Mouse (Mus musculus) telencephalon, adult 2 months (tissue): ENCODE data around the gene Cnbp.
A peak's percentile ranks its signal among the peaks of the same experiment; 100 is the strongest.

Source experiments
- DNase-seq: peaks from one replicate; pipeline ENCODE4 v3.0.0-alpha.2; 2011; ENCODE audit warnings: low read depth, low spot score

Gene Cnbp

DNA sequence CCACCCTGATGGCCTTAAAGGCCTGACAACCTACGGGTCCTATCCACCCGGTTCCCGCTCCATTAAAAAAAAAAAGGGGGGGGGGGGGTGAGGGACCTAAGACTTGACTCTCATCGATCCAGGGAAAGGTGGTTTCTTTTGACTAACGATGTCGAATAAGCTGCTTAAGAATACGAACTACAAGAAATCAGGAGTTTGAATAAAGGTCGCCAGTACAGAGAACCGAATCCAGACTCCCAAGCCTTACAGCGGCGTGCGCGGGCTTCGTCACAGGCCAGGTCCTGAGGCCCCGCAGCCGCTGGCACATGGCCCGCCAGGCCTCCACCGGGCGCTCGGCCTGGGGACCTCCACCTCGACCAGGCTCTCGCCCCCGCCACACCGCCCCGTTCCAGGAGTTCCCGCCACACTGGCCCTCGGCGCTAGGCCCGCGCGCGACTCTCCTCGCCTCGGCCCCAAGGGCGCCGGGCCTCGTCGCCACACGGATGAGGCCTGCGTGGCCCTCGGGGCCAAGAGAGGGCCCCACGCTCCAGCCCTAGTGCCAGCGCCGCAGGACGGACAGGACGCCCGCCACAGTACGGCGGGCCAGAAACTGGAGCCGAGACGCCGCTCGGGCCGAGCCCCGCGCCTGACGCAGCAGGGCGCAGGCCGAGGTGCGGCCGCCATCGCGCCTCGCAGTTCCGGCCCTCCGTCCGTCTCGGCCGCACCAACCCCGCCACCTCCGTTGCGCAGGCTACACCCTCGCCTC is 579 bp downstream of the Cnbp start:
- DNase-seq = no peak

DNA sequence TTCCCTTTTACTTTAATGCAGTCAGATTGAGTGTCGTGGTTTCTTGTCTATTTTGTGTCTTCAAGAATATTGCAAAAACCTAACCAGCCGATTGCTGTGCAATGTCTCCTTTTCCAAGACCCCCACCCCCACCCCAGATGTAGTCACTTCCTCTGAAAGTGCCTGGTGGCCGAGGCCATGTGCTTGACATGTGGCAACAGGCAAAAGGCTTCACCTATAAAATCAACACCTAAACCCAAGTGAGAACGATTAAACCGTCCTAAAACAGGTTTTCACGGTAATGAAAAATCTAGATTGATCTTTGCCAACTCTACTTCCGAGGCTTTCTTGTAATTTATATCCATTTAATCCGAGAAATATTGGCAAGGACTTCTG is 1.1 kb downstream of the Cnbp start:
- no peak for DNase-seq

DNA sequence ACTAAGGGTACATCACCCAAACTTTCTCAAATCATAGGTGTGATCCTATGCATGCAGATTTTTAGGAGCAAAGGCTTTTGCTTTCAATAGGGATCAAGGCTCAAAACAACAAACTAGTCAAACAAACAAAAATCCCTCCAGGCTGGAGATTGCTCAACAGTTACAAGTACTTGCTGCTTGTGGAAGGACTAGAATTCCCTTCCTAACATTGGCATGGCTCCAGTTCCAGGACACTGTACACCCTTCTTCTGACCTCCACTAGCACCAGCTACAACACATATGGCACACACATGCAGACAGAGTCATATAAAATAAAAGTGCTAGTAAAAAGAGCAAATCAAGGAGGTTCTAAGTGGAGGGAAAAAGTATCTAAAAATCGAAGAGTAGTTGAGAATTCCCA is 4.1 kb downstream of the Cnbp start:
- no peak for DNase-seq

DNA sequence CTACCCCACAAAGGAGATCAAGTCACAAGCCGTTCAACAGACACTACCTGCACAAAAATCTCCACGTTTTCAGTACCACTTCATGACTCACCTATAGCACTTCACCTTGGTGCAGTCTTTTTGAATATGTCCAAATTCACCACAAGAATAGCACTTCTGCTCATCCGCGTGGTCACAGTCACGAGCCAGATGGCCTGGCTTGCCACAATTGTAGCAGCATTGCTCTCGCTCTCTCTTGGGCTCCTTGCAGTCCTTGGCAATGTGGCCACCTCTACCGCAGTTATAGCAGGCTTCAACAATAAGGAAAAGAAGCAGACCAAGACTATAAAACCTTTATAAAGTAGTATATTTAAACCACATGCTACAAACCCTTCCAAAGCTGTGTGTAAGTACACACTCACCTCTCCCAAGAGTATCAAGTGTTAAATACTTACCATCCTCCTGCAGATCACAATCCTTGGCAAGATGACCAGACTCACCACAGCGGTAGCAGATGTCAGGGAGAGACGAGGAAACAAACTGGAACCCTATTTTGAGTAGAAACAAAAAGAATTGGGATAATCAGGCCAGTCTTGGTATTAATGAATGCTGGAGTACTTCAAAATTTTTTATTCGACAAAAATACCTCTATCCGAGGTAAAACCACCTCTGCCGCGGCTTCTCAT is 5.7 kb downstream of the Cnbp start:
- DNase-seq = no peak

DNA sequence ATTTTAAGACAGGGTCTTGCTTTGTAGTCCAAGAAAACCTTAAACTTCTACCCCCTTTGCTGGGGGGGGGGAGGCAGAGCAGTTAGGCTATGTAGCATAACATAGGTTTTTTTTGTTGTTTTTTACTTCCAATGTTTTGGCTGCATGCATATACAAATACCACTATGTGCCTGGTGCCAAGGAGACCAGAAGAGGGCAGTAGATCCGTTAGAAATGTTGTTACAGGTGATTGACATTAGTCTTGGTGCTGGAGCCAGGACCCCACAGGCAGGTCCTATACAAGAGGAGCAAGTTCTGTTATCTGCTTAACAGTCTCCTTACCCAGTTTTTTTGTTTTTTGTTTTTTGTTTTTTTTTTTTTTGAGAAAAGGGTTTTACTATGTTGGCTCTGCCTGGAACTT is 8.7 kb downstream of the Cnbp start:
- no peak for DNase-seq

DNA sequence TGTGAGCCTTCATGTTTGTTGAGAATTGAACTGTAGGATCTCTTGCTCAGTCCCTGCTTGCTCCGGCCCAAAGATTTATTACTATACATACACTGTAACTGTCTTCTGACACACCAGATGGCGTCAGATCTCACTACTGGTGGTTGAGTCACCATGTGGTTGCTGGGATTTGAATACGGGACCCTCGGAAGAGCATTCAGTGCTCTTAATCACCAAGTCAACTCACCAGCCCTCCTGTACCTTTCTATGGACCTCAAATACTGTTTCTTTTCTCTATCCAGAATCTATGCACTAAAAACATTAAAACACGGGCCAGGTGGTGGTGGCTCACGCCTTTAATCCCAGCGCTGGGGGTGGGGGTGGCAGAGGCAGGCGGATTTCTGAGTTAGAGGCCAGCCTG is 9.3 kb downstream of the Cnbp start:
- DNase-seq = no peak

DNA sequence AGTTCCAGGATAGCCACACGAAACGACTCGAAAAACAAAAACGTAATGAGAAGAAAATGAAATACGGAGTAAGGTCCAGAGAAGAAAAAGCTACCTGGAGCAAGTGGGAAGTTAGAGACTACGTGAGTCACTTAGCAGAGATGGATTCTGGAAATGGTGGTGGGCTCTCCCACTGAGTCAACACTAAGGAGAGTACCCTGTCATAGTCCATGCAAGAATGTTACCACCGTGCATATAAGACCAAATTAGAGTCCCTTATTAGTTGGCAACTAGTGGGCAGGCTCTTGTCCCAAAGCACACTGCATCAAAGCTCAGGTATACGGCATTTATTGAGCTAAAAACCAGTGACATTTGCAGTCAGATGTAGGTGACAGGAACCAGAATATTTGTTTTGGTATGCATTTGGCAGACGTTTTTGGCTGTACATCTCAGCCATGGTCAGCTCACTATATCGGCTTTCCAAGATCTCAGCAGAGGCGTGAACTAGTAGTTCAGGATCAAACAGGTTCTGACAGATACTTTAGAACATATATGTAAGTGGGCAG is 11.0 kb downstream of the Cnbp start:
- DNase-seq = no peak

DNA sequence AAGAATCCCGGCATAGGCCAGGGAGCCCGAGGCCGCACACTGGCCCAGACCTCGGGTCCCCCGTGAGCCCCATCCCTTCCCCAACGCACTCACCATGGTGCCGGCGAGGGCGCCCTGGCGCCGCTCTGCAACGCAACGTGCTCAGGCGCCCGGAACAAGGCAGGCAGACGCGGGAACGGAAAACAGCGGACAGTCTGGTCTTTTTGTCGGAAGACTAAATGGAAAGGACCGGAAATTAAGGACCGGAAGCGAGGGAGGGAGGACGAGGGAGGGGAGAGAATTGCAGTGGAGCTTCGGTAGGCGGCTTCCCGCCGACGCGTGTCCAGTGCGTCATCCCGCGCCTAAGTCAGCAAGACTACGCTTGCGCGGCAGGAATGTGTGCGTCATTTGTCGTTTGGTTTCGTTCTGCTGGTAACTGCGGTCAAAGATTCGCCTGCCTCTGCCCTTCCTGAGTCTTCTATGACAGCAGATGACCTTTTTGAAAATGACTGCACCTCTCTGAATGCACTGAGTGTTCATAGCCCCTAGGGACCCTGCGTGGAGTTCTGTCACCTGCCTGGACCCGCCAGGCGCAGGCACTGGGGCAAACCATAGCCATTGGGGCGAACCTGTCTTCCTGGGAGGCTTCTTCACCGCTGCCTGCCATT is 12.2 kb downstream of the Cnbp start, which contains the start of gene Isy1:
Gene Isy1, minus strand, starts transcription at position 248 of the 647 bp plus-strand sequence.
- peak; percentile 98 for DNase-seq

DNA sequence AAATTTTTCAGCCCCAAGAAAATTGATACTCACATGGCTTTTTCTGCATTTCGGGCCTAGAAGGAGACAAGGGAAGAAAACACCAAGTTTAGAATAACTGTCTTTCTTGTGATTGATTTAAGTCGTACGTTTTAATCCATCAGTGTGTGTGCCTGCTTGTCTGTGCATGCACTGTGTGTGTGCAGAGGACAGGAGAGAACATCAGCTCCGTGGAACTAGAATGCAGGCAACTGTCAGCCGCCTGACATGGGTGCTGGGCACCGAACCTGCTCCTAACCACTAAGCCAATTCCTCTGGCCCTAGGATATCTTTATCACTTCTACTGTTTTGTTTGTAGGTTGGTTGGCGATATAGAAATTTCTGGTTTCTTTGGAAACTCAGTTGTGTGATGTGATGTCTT is 15.2 kb downstream of the Cnbp start, which contains the start of gene Gm45140:
Gene Gm45140, minus strand, starts transcription at position 101 of the 400 bp plus-strand sequence.
- no peak for DNase-seq

DNA sequence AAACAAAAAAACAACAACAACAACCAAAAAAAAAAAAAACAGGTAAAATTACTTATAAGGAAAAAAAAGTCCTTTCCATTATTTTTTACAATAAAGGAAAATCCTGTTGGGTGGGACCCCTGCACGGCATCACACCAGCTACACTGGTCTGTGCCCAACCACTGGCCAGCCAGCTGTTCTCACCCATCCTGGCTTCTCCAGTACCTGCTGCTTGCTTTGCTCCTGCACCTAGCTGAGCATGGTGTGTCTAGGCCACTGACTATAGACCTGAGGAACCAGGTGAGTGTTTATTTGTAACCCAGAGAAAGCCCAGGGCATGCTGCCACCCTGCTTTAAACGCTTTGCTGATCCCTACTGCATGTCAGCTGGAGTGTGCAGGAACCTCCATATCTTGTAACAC is 30.5 kb downstream of the Cnbp start:
- DNase-seq = no peak

DNA sequence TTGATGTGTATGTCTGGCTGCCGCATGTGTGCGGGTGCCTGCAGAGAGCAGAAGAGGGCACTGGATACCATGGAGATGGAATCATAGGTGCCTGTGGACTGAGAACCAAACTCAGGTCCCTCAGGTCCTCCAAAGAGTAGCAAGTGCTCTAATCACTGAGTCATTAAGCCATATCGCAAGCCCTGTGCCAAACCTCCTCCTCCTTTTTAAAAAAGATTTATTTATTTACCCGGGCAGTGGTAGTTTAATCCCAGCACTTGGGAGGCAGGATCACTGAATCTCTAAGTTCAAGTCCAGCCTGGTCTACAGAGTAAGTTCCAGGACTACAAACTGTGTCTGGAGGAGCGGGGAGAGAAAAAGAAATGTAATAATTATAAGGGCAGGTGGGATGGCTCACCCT is 36.4 kb downstream of the Cnbp start:
- DNase-seq = no peak

DNA sequence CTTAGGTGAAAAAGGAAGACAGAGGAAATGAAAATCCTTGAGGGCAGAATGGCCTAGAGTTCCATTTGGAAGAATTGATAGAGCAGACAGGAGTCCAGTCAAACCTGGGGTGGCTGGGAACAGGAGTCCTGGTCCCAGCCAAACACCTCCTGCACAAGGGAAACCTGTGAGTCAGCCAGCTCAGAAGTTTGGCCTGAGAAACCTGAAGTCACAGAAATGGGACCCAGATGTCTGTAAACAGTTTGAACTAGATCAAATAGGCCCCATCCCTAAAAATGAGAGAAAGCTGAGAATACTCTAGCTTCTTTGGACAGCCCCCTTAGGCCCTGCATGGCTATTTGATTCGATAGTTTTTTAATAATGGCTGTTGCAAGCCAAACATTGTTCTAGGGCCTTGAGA is 38.2 kb downstream of the Cnbp start:
- DNase-seq = no peak

DNA sequence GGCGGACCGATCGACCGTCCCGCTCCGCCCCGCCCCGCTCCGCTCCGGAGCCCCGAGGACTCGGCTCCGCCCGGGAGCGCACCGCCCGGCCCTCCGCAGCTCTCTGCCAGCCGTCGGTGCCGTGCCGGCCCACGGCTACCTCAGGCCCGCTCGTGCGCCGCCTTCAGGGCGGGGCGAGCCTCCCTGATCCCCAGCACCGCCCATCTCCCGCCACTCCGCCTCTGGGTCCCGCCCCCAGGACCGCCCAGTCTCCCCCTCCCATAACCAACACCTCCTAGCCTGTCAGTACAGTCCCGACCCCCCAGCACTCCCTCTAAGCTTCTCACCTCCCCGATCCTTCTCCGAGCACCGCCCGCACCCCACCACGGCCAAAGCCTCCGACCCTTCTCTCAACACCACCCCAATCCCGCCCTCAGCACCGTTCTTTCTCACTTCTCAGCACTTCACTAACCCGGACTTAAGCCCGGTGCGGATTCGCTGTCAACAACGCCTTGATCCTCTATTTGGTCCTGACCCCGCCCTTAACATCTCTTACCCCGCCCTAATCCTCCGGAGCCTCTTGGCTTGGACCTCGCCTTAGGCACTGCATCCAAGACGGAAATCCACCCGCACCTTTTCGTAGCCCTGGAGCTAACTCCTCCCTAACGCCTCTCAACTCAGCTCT is 39.1 kb downstream of the Cnbp start, which contains the start of gene Rab43:
Gene Rab43, minus strand, starts transcription at position 490 of the 664 bp plus-strand sequence.
- peak; percentile 62 for DNase-seq

DNA sequence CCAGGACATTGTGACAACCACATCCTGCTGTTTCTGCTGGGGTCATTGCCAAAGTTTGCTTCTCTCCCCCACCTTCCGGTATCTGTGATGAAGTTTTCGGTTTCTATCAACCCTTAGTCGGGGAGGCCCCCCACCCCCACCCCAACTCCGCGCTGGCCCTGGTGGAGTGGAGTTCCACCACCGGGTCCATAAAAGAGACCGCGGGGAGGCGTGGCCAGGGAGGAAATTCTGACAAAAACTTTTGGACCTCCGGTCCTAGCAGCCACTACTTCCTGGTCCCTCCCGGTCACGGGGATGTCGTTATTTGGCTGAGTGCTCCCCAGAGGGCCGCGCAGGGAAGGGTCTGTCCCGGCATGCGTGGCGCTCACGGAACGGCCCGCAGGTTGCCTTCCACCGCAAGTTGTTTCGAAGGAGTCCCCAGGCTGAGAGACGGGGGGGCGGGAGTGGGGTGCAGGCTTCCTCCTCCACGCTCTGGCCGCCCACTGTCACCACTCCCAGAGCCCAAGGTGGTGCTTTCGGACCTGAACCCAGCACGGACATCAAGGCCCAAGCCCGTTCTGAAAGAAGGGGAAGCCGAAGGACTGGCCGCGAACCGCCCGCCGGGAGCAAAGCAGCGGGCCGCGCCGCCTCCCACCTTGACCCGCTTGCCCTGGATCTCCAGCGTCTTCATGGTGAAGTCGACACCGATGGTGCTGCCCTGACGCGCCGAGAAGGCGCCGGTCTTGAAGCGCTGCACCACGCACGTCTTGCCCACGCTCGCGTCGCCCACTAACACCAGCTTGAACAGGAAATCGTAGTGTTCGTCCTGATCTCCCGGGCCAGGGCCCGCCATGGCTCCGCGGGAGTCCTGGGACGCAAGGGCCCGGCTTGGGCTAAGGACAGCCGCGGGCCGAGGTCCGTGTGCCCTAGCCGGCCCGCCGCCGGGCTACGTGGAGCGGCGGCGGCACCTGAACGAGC is 39.9 kb downstream of the Cnbp start:
- peak; percentile 21 for DNase-seq

DNA sequence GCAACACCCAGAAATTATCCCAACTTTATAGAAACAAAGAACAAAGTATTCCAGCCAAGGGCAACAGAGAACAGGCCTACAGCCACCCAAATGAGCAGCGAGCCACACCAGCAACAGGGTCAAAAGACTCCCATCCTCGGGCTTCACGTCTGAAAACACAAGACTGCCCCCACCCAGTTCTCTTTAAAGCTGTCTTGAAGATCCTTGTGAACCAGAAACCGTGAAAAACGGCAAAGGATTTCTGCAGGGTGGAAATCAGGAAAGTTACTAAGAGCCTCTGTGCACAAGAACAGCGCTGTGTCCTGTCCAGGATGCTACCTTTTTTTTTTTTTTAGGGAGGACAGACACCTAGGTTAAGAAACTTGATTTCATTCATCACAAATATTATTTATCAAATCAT is 40.6 kb downstream of the Cnbp start:
- DNase-seq = no peak

DNA sequence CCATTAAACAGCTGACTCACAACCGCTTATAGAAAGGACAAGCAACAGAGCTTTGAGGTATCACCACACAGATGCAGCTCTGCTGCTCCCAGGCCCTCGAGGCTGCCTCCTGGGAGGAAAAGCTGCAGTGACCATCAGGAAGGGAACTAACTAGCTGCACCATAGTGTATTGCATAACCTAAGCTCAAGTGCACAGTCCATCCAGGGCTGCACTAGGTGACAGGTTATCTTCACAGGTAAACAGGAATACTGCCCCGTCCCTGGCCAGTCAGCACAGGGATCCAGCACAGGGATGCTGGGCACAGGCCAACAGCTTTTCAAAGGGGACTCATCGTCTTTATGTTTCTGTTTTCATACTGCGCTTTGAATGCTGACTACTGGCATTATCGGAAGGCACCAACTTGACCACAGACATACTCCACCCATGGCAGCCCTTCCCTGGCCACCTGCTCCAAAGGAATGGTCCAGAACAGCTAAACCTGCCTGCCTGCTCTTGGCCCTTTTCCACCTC is 41.2 kb downstream of the Cnbp start:
- DNase-seq = no peak

DNA sequence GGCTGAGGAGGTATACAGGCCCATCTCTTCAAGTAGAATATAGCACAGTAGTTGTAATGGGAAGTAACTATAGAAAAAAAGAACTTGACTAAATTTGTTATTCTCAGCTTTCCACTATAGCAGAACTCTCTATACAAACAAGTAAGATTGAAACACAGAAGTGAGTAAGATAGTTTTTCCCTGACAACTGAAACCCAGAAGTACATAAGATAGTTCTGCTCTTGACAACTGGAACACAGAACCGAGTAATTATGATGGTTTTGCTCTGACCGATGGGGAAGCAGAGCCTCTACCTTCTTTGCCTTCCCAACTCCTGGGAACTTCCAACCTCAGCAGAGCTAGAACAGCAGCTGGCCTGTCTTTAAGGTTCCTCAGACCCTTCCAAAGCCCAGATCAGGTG is 41.8 kb downstream of the Cnbp start:
- DNase-seq = no peak

DNA sequence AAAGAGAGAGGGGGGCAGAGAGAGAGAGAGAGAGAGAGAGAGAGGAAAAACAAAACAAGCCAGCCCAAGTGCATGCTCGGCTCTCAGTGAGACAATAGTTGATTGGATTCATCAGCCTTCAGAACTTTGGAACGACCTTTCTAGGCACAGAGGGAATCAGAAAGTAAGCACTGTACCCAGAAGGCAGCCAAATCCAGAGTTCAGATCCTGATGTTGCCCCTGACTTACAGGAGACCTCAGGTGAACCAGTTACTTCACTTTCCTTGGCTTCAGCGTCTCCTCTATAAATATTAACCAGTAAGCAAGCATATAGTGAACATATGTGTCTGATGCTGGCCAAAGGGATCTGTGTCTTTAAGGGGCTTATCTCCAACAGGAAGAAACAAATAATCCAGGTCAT is 42.4 kb downstream of the Cnbp start:
- DNase-seq = no peak

DNA sequence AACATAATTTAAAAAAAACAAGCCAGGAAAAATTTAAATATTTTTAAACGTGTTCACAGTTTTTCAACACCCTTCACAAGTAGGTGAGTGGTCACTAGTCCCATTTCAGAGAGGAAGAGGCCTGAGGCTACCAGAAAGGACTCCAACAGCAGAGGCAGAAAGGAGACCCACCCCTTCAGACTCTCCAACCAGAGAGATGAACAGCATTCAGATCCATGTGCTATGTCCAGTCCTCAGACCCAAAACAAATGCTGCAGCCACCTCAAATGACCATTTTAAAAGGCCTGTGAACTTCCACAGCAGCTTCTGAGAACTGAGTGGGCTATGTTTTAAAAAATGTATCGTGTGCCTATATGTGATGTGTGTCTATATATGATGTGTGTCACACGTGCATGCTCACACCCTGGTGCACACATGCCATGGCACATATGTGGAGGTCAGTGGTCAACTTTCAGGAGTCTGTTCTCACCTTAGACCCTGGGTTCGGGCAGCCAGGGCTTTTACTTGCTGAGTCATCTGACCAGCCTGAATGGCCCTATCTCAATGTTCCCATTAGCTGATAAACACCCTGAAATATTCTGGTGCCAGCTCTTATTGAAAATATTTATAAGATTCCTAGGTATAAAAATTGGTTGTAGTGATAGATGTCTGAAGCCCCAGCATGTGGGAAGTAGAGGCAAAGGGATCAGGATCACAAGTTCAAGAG is 43.0 kb downstream of the Cnbp start:
- no peak for DNase-seq

DNA sequence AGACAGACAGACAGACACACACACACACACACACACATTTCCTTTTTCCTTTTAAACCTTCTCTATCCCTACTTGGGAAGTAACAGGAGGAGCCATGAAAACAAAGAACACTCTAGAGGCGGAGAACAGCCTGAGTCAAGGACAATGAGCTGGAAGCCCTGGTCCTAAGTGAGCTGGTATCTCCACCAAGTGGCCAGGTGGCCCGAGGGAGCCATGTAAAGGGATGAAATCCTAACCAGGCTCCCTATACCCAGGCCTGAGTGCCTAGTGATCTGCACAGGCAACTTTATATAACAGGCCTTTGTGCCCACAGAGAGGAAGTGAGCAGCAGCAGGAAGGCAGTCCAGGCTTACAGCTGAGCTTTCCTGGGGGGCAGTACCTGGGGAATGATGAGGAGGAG is 44.0 kb downstream of the Cnbp start:
- no peak for DNase-seq
